In the genomic region with DNA sequence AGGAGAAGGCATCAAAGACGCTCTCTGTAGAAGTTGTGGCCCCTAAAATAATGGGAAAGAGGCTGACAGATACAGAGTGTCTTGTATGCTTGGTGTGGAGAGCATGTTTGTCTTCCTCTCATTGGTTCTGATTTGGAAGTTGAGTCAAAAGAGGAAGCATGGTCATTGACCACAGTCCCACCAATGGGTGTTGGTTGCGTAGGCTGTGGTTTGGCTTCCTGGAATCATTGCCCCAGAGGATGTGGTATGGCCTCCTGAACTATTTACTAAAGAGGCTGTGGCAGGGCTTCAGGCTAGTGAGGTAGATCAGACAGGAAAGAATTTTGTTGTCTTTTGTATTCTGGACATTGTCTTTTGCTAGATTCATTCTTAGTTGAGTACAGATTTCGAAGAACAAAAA, we compare ENCODE assay signal across 28 mouse cellular contexts.
DNase-seq lines count a peak whose midpoint lies in the region; ATAC-seq and TF ChIP-seq lines count a peak whose summit lies in the region.
"Had no signal": no experiment of that assay in that cellular context is flagged by ENCODE, and none has a peak within 500 bp of the region (broad histone marks: within the 10 kb centered on the region; RNA-seq: fewer than 3 reads in every experiment).

No protein-coding gene starts in this region.

- H3K4me1 ChIP-seq in liver, postnatal 0 days (ENCODE audit: insufficient read depth) = no peaks in the 10 kb centered on the region
- no peaks in the 10 kb centered on the region for H3K4me1 ChIP-seq in liver, embryonic 11.5 days (replicated peaks; ENCODE audit: control insufficient read depth, insufficient read depth, low read length)
- H3K4me1 ChIP-seq in CH12.LX (ENCODE audit: control insufficient read depth in 1 of 2, insufficient read depth in 2 of 2) = peaks cover 5 to 7% of the 10 kb centered on the region in 2 experiments; a peak in 2 of 4 replicates
- no peaks in the 10 kb centered on the region for H3K4me1 ChIP-seq in stomach, postnatal 0 days (replicated peaks; ENCODE audit: control insufficient read depth, insufficient read depth)
- H3K4me1 ChIP-seq: embryonic facial prominence, embryonic 15.5 days; heart, embryonic 15.5 days; hindbrain, embryonic 15.5 days; kidney, embryonic 15.5 days; limb, embryonic 12.5 days; liver, embryonic 12.5 days; lung, embryonic 15.5 days; midbrain, embryonic 13.5 days; neural tube, embryonic 13.5 days had no signal

- no peaks in the 10 kb centered on the region for H3K36me3 ChIP-seq in liver, postnatal 0 days (replicated peaks; ENCODE audit: insufficient read depth, low read length)
- no peaks in the 10 kb centered on the region for H3K36me3 ChIP-seq in liver, embryonic 11.5 days (ENCODE audit: control insufficient read depth, insufficient read depth, low read length)
- no peaks in the 10 kb centered on the region for H3K36me3 ChIP-seq in CH12.LX (replicated peaks in 1 of 2; ENCODE audit: control insufficient read depth in 1 of 2, insufficient read depth in 1 of 2, low read length in 1 of 2)
- no peaks in the 10 kb centered on the region for H3K36me3 ChIP-seq in stomach, postnatal 0 days (ENCODE audit: control insufficient read depth, insufficient read depth, low read length)
- H3K36me3 ChIP-seq: embryonic facial prominence, embryonic 15.5 days; heart, embryonic 15.5 days; hindbrain, embryonic 15.5 days; kidney, embryonic 15.5 days; limb, embryonic 12.5 days; liver, embryonic 12.5 days; lung, embryonic 15.5 days; midbrain, embryonic 13.5 days; neural tube, embryonic 13.5 days had no signal

- peak; percentile 31 for DNase-seq in liver, postnatal 0 days
- no peak for DNase-seq in liver, embryonic 11.5 days (ENCODE audit: low spot score)
- DNase-seq in CH12.LX (ENCODE audit: extremely low read depth) = peak; percentile 42
- DNase-seq in gastrocnemius, adult 18-20 months (ENCODE audit: low spot score) = no peak
- no peak for DNase-seq in gastrocnemius, postnatal 36 days
- DNase-seq in stomach, postnatal 0 days (ENCODE audit: low spot score) = no peak
- DNase-seq: adrenal gland, adult 8-10 months; cerebellum, adult 2 months; cerebellum, postnatal 25 days; forebrain, postnatal 0 days; heart, postnatal 36 days; kidney, adult 11 months; kidney, postnatal 36 days; layer of hippocampus, postnatal 36 days; thymus, postnatal 14 days had no signal

- no peak for TF ChIP-seq CTCF in liver, postnatal 0 days (IDR thresholded peaks at IDR 0.05; ENCODE audit: low read depth)
- no peak for TF ChIP-seq CTCF in CH12.LX (conservative IDR thresholded peaks at IDR 0.05 in 1 of 2, IDR thresholded peaks at IDR 0.05 in 1 of 2; ENCODE audit: low read depth in 2 of 2, low read length in 2 of 2)
- no peak for TF ChIP-seq CTCF in stomach, postnatal 0 days (IDR thresholded peaks at IDR 0.05; ENCODE audit: low read depth)

- no peak overlapping the region for H3K4me2 ChIP-seq in liver, postnatal 0 days (ENCODE audit: low read depth, low read length)
- H3K4me2 ChIP-seq in liver, embryonic 11.5 days = no peak overlapping the region
- no peak overlapping the region for H3K4me2 ChIP-seq in CH12.LX (ENCODE audit: insufficient read depth, low read depth, poor library complexity, severe bottlenecking)
- H3K4me2 ChIP-seq in stomach, postnatal 0 days (replicated peaks; ENCODE audit: low read depth) = no peak overlapping the region
- H3K4me2 ChIP-seq: embryonic facial prominence, embryonic 15.5 days; heart, embryonic 15.5 days; hindbrain, embryonic 15.5 days; kidney, embryonic 15.5 days; limb, embryonic 12.5 days; liver, embryonic 12.5 days; lung, embryonic 15.5 days; midbrain, embryonic 13.5 days; neural tube, embryonic 13.5 days had no signal

- TF ChIP-seq RAD21 in CH12.LX (IDR thresholded peaks at IDR 0.05; ENCODE audit: low read depth, low read length) = no peak

- in situ Hi-C loops in CH12.LX (cut with MboI; ENCODE audit: low pct_ligation_motif_present, low pct_unique_long_range_greater_than_20kb, low sequenced_read_pairs) = no loop called here

- no peak overlapping the region for H3K9ac ChIP-seq in liver, postnatal 0 days (replicated peaks)
- H3K9ac ChIP-seq in liver, embryonic 11.5 days (ENCODE audit: low read depth, low read length) = no peak overlapping the region
- no peak overlapping the region for H3K9ac ChIP-seq in CH12.LX (ENCODE audit: insufficient read depth, low read depth)
- H3K9ac ChIP-seq in stomach, postnatal 0 days (ENCODE audit: low read length) = no peak overlapping the region
- H3K9ac ChIP-seq: embryonic facial prominence, embryonic 15.5 days; forebrain, postnatal 0 days; heart, embryonic 15.5 days; hindbrain, embryonic 15.5 days; kidney, embryonic 15.5 days; limb, embryonic 12.5 days; liver, embryonic 12.5 days; lung, embryonic 15.5 days; midbrain, embryonic 13.5 days; neural tube, embryonic 13.5 days had no signal

- no peaks in the 10 kb centered on the region for H3K79me2 ChIP-seq in CH12.LX (replicated peaks; ENCODE audit: control insufficient read depth, extremely low read depth, insufficient read depth, poor library complexity, severe bottlenecking)

- dilution Hi-C loops in CH12.LX (cut with MboI; ENCODE audit: extremely low pct_ligation_motif_present, extremely low pct_unique_long_range_greater_than_20kb, low sequenced_read_pairs) = no loop called here

- ATAC-seq in liver, postnatal 0 days = peak; percentile 79
- ATAC-seq in liver, embryonic 11.5 days (replicated peaks; ENCODE audit: low FRiP score) = no peak
- peak; percentile 99 for ATAC-seq in common myeloid progenitor, adult 5-6 weeks (replicated peaks; ENCODE audit: low read depth, poor library complexity, severe bottlenecking)
- peak; percentile 79 for ATAC-seq in monocyte, adult 5-6 weeks (replicated peaks; ENCODE audit: insufficient number of reproducible peaks, low FRiP score, low TSS enrichment, poor library complexity, severe bottlenecking)
- no peak for ATAC-seq in stomach, postnatal 0 days (ENCODE audit: low FRiP score, low TSS enrichment)
- ATAC-seq: forebrain, postnatal 0 days; liver, embryonic 12.5 days; midbrain, embryonic 13.5 days; Patski had no signal

- H3K27ac ChIP-seq in liver, postnatal 0 days (ENCODE audit: low read depth) = no peak overlapping the region
- no peak overlapping the region for H3K27ac ChIP-seq in liver, embryonic 11.5 days (ENCODE audit: low read depth, low read length)
- no peak overlapping the region for H3K27ac ChIP-seq in CH12.LX (ENCODE audit: insufficient read depth, low read depth)
- no peak overlapping the region for H3K27ac ChIP-seq in stomach, postnatal 0 days (replicated peaks)
- H3K27ac ChIP-seq: embryonic facial prominence, embryonic 15.5 days; heart, embryonic 15.5 days; hindbrain, embryonic 15.5 days; kidney, embryonic 15.5 days; limb, embryonic 12.5 days; liver, embryonic 12.5 days; lung, embryonic 15.5 days; midbrain, embryonic 13.5 days; neural tube, embryonic 13.5 days had no signal

- H3K4me3 ChIP-seq in liver, postnatal 0 days (ENCODE audit: low read depth, low read length) = no peak overlapping the region
- no peak overlapping the region for H3K4me3 ChIP-seq in liver, embryonic 11.5 days (ENCODE audit: low read depth, low read length)
- H3K4me3 ChIP-seq in CH12.LX (replicated peaks in 1 of 3; ENCODE audit: low read depth in 2 of 3, low read length in 2 of 3, poor library complexity in 1 of 3) = no peak overlapping the region
- H3K4me3 ChIP-seq in stomach, postnatal 0 days (ENCODE audit: low read depth, low read length) = no peak overlapping the region
- H3K4me3 ChIP-seq: embryonic facial prominence, embryonic 15.5 days; heart, embryonic 15.5 days; hindbrain, embryonic 15.5 days; kidney, embryonic 15.5 days; limb, embryonic 12.5 days; liver, embryonic 12.5 days; lung, embryonic 15.5 days; megakaryocyte, embryonic 14.5 days; midbrain, embryonic 13.5 days; neural tube, embryonic 13.5 days had no signal

- no peaks in the 10 kb centered on the region for H3K27me3 ChIP-seq in liver, postnatal 0 days (ENCODE audit: insufficient read depth, low read length)
- H3K27me3 ChIP-seq in liver, embryonic 11.5 days (replicated peaks; ENCODE audit: control insufficient read depth, insufficient read depth, low read length) = no peaks in the 10 kb centered on the region
- H3K27me3 ChIP-seq in CH12.LX (replicated peaks) = no peaks in the 10 kb centered on the region
- H3K27me3 ChIP-seq in stomach, postnatal 0 days (ENCODE audit: control insufficient read depth, insufficient read depth, low read length) = no peaks in the 10 kb centered on the region
- H3K27me3 ChIP-seq: embryonic facial prominence, embryonic 15.5 days; heart, embryonic 15.5 days; hindbrain, embryonic 15.5 days; kidney, embryonic 15.5 days; limb, embryonic 12.5 days; liver, embryonic 12.5 days; lung, embryonic 15.5 days; midbrain, embryonic 13.5 days; neural tube, embryonic 13.5 days; Patski had no signal

- TF ChIP-seq EP300 in liver, postnatal 0 days (IDR thresholded peaks at IDR 0.05; ENCODE audit: low read depth) = 0 out of 2 replicates have a peak, but pooled peaks have one; percentile 26
- no peak for TF ChIP-seq EP300 in CH12.LX (IDR thresholded peaks at IDR 0.05; ENCODE audit: low read length)
- no peak for TF ChIP-seq EP300 in stomach, postnatal 0 days (optimal IDR thresholded peaks at IDR 0.05)

- H3K9me3 ChIP-seq in liver, postnatal 0 days (ENCODE audit: low read length) = no peaks in the 10 kb centered on the region; the same call in 1 of the 2 replicates
- no peaks in the 10 kb centered on the region for H3K9me3 ChIP-seq in liver, embryonic 11.5 days (ENCODE audit: control insufficient read depth, low read length)
- no peaks in the 10 kb centered on the region for H3K9me3 ChIP-seq in CH12.LX (replicated peaks; ENCODE audit: low read length)
- no peaks in the 10 kb centered on the region for H3K9me3 ChIP-seq in stomach, postnatal 0 days (ENCODE audit: control insufficient read depth, low read length)
- H3K9me3 ChIP-seq: embryonic facial prominence, embryonic 15.5 days; heart, embryonic 15.5 days; hindbrain, embryonic 15.5 days; kidney, embryonic 15.5 days; limb, embryonic 12.5 days; liver, embryonic 12.5 days; lung, embryonic 15.5 days; midbrain, embryonic 13.5 days; neural tube, embryonic 13.5 days had no signal

- 48% methylated on average over 3 of the region's 3 CpGs for WGBS in liver, postnatal 0 days (ENCODE audit: insufficient replicate concordance)
- WGBS in liver, embryonic 11.5 days = 67% methylated on average over 3 of the region's 3 CpGs
- whole genome bisulfite sequencing in stomach, postnatal 0 days = 83% methylated on average over 3 of the region's 3 CpGs

- intact Hi-C loops in gastrocnemius, postnatal 36 days (cut with DNase I) = no loop called here

- no peak for TF ChIP-seq POLR2A in CH12.LX (IDR thresholded peaks at IDR 0.05; ENCODE audit: low read depth, low read length)

TF ChIP-seq in CH12.LX, 34 proteins besides CTCF, POLR2A, EP300 and RAD21 (continues in another document):
- no peak for TF ChIP-seq MXI1 (IDR thresholded peaks at IDR 0.05; ENCODE audit: low read depth, low read length)
- TF ChIP-seq SMC3 (IDR thresholded peaks at IDR 0.05; ENCODE audit: low read depth, low read length) = no peak
- no peak for TF ChIP-seq GABPA (IDR thresholded peaks at IDR 0.05; ENCODE audit: insufficient replicate concordance, low read depth, low read length)
- TF ChIP-seq MEF2A (IDR thresholded peaks at IDR 0.05; ENCODE audit: borderline replicate concordance, low read depth, low read length) = no peak
- no peak for TF ChIP-seq SIN3A (IDR thresholded peaks at IDR 0.05; ENCODE audit: low read length)
- TF ChIP-seq UBTF (IDR thresholded peaks at IDR 0.05; ENCODE audit: low read depth, low read length) = no peak
- TF ChIP-seq RCOR1 (conservative IDR thresholded peaks at IDR 0.05; ENCODE audit: low read depth, low read length) = no peak

Comparison
In these comparisons a context has a peak if more than half of its experiments do, and no peak if none do; other contexts are left out.
1. ATAC-seq: peak in liver, postnatal 0 days (single experiment), common myeloid progenitor, adult 5-6 weeks (single experiment) and monocyte, adult 5-6 weeks (single experiment); none in liver, embryonic 11.5 days (single experiment) and stomach, postnatal 0 days (single experiment).
2. DNase-seq: peak in liver, postnatal 0 days (single experiment) and CH12.LX (single experiment); none in liver, embryonic 11.5 days (single experiment), gastrocnemius, adult 18-20 months (single experiment), gastrocnemius, postnatal 36 days (0 of 2) and stomach, postnatal 0 days (single experiment).